Mouse (Mus musculus) spleen, postnatal 4 days (tissue): Measurements from ENCODE around the gene Tnik.
A peak's percentile ranks its signal among the peaks of the same experiment; 100 is the strongest.

Experiments
- DNase-seq, 2 experiments: peaks; one replicate each; pipeline ENCODE4 v3.0.0; 2022; ENCODE audit warnings: low spot score in 2 of 2

Tnik gene

DNA sequence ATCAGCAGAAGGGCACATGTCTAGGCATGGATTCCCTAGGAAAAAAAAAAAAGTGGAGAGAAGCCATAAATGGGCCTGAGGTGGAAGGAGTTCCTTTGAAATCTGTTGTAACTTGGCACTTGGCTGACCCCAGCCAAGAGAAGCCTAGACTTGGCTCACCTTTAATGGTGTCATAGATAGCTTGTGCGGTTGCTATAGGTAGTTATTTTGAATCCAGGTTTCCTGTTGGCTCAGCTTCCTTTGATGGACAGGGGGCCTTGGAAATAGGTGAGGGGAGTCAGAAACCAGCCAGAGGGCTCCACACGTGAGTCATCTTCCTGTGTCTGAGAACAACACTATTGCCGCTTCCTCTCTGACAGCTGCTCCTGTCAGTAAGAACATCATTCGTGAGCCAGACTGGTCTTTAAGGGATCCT lies 204.9 kb downstream of the Tnik start:
- DNase-seq = no peak

DNA sequence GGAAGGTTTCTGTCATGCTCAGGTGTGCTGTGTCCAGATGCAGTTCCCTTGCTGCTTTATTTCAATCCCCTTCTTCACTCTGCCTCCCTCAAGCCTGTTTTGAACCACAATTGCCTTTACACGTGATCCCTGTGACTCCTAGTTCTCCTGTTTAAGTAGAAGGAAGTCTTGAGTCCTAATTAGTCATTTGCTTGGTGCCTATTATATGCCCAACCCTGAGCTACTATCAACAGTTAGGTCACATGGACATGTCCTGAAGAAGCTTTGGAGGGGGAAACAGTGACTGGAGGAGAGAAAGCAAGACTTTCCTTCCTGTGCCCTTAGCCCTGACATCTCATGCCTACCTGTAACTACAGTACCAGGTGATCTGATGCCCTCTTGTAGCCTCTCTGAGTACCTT lies 210.4 kb downstream of the Tnik start:
- DNase-seq = no peak

DNA sequence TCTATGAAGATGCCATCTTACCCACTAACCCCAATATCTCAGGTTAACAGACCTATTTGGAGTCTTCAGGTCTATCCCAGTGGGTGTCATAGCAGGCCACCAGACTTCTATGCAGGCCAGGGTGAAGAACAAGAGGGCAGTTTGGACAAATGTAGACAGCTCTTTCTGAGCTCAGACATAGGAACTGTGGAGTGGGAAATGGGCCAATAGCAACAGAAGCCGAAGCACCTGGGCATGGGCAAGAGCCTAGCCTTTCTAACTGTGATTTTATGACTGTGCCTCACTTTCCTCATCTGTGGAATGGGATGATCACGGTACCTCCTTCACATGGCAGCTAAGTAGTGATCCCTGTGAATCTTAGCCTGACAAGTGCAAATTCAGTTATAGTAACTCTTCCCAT lies 214.4 kb downstream of the Tnik start:
- no peak for DNase-seq

DNA sequence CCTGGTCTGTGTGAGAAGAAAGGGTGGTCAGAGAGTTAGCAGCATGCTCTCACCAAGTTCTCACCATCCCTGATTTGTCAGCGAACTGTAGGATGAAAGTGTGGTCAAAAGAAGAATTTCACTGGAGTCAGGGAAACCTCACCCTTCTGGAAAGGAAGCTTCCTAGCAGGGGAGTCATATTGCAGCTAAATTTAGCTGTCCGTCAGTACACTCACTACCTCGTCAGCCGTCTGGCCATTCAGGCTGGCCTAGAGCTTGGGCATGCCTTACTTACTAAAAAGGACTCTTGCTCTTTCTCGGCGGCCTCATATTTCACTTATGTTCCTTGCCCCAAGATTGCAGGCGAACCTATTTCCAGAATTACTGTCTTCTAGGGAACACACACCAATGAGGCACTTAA lies 222.7 kb downstream of the Tnik start:
- no peak for DNase-seq

DNA sequence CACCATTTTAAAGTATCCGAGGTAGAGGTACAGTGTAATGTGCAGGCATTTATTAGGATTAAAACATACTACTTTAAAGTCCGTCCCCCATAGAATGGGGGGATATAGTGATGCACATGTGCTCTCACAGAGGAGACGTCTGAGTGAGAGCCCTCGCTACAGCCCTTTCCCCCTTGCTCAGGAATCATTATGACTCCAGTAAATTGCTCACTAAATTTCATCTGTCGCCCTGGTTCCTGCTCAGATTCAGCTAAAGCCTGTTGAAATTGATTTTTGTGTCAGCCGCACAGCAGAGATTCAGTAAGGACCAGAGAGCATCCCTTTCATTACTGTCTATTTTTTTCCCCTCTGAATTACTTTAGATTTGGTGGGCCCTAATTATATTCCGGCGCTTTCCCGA lies 224.4 kb downstream of the Tnik start:
- no peak for DNase-seq

DNA sequence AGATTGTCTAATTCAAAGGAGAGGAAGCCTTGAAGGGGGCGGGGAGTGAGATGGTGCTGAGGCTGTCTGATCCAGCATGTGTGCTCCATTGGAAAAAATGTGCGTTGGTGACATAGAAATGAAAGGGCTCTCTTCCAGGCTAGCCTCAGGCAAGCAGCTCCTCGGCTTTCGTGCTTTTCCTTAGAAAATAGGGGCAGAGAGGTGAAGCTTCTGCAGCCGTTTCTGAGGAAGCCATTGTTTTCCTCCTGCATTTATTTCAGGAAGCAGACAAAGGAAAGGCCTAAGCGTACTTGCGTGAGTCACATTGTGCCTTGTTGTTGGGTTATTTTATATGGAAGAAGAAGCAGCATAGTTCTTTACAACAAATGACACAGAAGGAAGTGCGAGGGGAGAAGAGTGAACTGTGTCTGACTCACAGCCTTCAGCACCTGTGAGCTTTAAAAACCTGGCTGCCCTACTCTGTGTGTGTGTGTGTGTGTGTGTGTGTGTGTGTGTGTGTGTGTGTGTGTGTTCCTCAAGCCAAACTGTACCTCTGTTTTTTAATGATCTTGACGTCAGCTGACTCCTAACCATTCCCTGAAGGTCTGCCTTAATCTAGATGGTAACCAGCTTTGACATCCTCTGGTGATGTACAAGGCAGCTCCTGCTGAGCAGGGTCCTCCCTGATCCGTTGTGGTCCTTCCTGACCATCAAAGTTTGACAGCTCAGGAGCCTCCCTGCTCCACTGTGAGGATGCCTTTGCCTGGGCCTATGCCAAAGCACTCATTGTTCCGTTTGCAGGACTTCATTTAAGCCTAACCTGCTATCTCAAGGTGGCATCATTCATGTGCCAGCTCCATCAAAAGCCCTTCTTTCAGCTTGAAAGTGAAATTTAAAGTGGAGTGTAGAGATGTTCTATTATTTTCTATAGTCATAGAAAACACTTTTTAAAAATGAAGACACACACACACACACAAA lies 228.3 kb downstream of the Tnik start:
- no peak for DNase-seq

DNA sequence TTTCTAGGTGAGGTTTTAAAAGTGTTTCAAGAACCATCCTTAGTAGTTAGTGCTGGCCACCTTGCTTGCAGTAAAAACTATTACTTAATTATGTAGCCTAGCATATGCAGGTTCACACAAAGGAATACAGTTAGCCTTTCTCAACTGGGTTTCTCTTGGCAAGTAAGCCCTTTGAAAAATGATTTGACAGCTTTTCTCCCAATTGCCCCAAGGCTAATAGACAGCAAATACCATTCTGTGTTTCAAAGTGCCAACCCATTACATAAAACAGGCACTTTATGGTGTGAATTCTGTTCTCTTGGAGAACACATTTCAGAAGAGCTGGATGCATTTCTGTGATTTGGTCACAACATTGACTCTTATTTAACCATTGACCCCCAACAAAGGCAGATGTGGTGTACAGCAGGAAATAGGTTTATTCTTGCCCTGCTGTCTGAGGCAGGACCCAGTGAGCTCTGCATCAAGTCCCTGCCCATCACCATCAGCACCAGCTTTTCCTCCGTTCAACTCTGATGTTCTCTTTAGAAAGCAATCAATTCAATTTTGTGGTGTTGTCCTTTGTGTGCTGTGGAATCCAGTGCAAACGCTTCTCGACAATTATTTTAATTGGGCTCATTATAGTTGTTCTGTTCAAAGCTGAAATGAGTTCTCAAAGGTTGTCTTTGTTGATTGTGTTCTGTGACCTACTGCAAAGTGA lies 233.9 kb downstream of the Tnik start:
- DNase-seq = no peak

DNA sequence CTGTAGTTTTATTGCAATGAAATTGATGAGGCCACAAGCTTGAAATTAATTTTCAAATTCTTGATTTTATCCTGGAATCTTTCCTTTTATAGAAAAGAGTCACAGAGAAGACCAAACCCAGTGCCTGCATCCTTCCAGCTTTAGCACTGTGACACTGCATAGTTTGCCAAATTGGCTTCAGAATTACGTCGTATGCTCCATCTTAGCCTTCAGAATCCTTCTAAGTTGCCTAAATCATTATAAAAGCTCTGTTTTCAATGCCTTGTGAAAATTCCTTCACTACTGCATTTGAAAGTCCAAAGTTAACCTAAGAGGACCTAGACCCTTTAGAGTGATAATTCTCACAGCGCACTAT lies 234.5 kb downstream of the Tnik start:
- peak in 1 of 2 experiments; percentile 0 for DNase-seq

DNA sequence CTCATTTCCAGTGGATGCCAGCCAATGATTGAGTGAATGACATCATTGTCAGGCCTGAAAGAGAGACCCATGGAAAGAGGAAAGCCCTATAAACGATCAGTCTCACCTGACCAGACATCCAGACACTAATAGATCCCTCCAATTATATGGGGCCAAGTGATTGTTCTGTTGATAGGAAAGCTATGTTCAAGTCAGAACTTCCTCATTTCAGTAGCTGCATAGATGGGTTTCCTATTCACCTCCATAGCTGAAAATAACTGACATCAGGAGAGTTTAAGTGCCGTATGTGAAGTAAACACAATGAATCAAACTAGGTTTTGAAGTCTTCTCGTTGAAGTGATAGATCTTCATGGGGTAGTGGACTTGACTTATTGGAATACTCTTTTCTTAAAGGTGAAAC lies 239.7 kb downstream of the Tnik start:
- no peak for DNase-seq

DNA sequence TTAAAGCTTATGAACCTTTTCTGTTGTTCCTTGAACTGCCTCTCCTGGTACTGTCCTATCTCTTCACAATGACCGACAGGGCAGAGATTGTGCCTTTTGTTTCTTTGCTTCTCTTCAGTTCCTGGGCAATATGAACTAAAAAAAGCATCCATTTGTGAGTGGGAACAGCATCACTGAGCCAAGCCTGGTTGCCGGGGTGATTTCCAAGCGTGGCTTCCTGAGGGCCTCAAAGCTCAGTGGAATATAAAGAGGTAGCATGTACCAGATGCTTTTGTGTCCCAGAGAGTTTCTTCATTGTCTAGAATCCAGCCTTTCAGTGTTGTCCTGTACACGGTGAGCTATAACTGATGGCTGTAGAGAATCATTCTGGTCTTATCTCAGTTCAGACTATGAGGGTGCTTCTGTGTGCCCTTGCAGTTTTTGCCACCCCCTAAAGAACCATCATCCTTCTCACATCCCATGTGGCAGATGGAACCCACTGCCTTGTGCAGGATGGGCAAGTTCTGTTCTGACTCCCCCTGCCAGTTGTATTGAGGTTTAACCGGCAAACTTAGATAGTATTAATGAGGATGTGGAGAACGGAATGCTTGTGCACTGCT lies 246.4 kb downstream of the Tnik start:
- DNase-seq = peak in 1 of 2 experiments; percentile 10

DNA sequence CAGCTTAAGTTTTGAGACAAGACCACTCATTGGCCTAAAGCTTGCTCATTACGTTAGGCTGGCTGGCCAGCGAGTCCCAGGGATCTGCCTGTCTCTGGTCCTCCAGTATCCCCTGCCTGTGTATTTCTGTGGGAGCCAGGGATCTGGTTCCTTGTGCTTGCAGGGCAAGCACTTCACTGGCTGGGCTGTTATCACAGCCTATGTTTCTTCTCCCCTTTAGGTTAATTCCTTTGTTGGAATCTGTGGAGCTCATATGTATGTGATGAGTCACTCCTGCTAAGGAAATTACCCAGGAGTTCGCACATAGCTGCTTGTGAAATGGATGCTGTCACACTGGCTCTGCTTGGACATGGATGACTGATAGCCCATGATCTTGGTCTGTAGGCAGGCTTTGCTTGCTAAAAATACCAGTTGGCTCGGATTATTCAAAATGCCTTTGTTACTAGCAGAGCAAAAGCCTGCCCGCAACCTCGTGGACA lies 260.0 kb downstream of the Tnik start:
- DNase-seq = no peak

DNA sequence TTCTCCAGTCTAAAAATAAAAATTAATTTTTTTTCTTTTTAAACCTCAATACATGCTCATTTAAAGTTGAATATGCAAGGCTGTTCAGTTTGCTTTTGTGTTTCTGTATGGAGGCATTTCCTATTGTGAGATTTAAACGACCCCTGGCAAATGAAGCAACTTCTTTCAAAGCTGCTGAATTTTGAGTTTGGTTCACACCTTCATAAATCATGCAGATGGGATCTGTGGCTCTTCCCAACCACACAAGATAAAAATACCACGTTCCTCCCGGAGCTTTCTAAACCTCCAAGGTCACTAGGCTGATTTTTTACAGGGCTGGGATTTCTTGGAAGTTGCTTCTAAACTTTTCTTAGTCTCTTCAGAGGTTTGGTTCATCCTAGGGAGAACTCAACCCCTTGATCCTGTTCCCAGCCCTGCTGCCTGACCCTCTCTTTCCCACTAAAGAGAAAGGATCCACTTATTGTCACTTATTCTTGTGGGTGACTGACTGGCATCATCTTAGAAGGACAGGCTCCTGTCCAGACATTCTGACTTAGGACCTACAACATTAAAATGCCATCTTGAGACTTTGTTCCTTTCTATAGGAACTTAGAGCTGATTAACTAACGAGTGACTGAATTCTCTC lies 260.6 kb downstream of the Tnik start:
- no peak for DNase-seq

DNA sequence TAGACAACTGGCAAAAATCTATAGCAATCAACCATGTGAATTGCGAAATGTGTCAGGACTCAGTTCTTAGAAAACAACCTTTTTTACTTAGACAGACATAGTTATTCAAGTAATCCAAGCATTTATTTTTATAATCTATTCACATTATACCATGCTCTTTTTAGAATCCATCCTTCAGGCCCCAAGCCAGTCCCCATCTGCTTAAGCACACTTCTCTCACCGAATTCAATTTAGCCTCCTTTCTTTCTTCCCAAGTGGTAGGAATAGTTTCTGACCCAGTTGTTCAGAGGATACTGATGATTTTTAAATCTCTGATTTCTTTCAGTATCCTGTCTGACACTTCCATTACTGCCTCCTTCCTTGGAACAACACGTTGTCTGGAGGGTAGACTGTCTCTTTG lies 261.5 kb downstream of the Tnik start:
- no peak for DNase-seq

DNA sequence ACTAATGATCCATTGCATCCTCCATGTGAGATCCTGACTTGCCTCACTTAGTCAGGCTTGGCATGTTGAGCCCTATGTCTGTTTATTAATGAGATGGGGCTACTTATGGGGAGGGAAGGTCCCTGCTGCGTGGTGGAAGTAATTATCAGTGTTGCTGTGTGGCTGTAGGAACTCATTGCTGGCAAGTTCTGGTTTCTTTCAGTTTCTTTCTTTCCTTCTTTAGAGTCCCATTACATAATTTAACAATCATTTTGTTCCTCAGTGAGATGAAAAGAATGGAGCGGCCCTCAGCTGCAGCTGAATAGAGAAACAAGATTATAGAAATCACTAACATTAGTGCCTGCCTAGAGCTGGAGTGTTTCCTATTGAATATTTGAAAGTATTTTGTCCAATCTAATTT lies 263.7 kb downstream of the Tnik start:
- no peak for DNase-seq

DNA sequence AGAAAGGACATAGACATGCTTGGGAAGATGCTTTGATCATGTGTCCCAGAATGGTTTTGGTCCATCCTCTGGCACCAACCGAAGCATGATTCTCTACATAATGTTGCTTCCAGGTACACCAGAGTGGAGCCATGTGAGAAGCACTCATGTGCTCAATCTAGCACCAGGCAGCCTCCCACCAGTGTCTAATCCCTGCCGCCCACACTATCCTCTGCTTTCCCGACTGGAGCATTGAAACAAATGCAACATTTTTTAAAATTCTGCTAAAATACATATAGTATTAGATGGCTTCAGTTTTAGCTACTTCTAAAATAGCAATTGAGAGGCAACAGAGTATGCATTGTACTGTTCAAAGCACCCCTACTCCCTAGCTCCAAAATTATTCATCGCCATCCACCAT lies 264.2 kb downstream of the Tnik start:
- no peak for DNase-seq

DNA sequence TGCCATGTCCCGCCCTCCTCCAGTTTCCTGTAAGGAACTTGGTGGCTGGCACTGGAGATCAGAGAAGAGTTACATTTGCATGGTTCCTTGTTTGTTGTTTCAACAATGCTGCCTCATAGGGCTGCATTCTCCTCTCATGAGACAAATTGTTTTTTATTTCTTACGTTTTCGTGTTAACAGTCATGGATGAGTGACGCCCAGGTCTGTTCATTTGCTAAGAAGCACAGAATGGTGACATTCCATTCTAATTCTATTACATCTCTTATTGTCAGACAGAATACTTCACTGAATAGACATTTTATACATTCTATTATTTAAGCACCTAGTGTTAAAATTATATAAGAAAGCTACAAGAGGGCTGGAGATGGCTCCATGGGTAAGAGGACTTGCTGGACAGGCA lies 266.5 kb downstream of the Tnik start:
- no peak for DNase-seq

DNA sequence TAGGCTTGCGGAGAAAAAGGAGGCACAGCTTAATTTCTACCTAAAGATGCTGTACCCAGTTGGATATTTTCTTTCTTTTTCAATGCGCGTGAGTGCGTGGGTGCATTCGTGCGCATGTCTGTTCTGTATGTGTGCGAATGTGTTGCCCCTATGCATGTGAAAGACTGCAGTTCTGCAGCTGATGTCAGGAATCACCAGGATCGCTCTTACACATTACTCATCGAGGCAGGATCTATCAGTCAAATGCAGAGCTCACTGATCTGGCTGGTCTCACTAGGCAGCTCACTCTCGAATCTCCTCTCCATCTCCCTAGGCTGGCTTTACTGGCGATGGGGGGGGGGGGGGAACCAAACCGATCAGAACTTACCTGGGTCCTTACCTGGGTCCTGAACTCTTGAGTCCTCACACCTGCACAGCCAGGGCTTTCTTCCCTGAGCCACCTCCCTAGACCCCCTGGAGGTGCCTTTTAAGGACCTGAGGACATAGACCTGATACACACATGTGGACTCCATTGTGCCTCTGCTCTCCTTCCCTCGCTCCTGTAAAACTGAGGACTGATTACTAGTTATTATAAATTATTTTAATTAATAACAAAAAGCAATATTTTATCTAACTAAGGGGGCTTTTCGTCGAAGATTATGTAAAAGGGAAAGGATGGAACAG lies 268.4 kb downstream of the Tnik start:
- DNase-seq = no peak

DNA sequence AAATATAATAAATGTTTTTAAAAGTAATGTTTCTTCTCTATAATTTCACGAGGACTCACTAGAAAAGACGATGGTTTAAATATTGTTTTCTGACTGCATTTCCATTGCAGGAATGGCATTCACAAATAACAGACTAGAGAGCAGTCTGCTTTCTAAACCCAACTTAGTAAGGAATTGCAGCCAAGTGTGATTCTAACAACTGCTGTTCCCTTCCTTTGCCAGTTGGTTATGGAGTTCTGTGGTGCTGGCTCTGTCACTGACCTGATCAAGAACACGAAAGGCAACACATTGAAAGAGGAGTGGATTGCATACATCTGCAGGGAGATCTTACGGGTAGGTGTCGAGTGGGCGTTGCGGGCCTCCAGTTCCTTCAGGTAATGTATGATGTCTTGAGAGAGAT lies 269.7 kb downstream of the Tnik start:
- DNase-seq = no peak

DNA sequence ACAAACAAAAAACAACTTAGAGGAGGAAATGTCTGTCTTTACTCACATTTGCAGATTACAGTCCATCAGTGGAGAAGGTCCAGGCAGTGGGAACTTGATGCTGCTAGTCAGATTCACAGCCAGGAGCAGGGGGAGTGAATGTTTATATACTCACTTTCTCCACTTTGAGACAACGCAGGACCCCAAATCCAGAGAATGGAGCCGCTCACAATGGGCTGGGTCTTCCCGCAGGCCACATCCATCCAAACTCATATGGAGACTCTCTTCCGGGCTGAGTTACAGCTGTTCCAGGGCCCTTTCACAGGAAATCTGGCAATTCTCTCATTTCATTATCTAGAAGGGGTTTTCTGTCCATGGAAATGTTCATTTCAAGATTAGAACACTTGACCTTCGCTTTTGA lies 277.1 kb downstream of the Tnik start:
- DNase-seq = peak in 1 of 2 experiments; percentile 47

DNA sequence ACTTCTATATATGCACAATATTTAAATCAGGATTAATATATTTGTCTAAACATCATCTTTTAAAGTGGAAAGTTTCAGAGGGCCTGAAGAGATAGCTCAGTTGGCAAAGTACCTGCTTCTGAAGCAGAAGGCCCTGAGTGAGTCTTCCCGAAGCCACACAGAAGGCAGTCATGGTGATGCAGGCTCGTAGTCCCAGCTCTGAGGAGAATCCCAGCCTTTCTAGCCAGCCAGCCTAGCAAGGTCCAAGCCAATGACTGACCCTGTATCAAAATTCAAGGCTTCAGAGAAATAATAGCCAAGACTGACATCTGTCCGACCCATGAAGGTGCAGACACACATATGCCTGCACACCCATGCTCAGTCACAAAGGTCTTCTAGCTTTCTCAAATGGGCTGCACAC lies 279.9 kb downstream of the Tnik start:
- DNase-seq = no peak

DNA sequence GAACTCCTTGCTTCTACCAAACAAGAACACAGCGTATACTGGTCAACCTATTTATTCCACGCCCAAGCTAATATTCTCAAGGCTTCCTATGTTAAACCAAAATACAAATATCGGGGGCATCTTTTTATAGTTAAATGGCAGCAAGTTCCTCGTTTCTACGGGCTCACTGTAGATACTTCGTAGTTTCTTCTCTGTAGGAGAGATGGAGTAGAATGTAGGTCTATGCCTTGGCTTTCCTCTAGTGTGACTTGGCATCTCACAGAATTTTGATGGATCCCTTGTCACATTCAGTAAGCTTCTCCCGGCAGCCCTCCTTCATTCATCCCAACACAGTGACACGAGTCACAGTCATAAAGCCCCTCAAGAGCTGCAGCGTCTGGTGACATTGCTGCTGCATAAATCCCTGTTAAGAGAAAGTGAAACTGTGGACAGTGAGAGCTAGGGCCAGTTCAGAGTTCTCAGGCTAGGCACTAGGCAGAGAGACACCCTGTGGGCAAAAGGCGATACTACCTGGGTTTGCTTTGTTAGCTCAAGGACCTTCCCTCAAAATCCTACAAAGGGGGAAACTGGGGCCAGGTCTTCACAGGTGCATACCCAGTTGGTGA lies 280.5 kb downstream of the Tnik start:
- peak in 1 of 2 experiments; percentile 45 for DNase-seq
